Mouse (Mus musculus) stomach, postnatal 0 days (tissue): ENCODE results near the gene Ccsap.

Experiments
- CTCF ChIP-seq: IDR thresholded peaks from 2 replicates; pipeline ENCODE4 v1.5.1; 2016; ENCODE audit warnings: antibody characterized with exemption, low read depth, mild to moderate bottlenecking, moderate library complexity
- EP300 ChIP-seq: optimal IDR thresholded peaks from 2 replicates; pipeline ENCODE3; 2016; ENCODE audit warnings: antibody characterized with exemption

DNA sequence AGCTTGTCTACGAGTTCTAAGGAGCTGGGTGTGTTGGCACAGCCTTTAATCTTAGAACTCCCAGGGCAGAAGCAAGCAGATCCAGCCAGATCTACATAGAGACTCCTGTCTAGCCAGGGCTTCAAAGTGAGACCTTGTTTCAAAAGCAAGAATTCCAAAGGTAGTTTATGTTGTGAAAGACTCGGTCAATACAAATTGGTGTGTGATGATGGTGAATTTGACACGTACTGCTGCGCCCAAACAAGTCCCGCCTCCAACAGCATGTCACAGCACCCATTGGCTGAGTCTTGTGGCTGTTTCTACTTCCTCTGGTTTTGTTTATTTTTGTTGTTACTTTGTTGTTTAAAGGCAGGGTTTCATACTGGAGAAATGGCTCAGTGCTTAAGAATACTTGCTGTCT lies 47.8 kb downstream of the Ccsap start:
- no peak for TF ChIP-seq CTCF
- no peak for TF ChIP-seq EP300
